Mouse (Mus musculus) hindbrain, embryonic 14.5 days (tissue): ENCODE measurements around the gene Tspear. TPM values are rescaled to one million over a fixed set of nuclear protein-coding genes. Genes with fewer than 3 reads are reported as not detected.
A peak's percentile ranks its signal among the peaks of the same experiment; 100 is the strongest.
"Not testable (repeated sequence)": the region's sequence is repeated elsewhere in the genome, so short reads cannot be mapped to it uniquely, and the experiment has no call there.

Source experiments
- ATAC-seq: fragments of 200-750 bp; cut with Nextera tagmentation; 2 replicates; pipeline ENCODE4 v1.8.0; 2017; ENCODE audit warnings: moderate number of reproducible peaks, mild to moderate bottlenecking, moderate TSS enrichment, moderate library complexity; ENCODE audit not compliant: low FRiP score
- DNase-seq: peaks from one replicate; pipeline ENCODE4 v3.0.0-alpha.2; 2015; ENCODE audit warnings: low spot score
- H3K27ac ChIP-seq: fragments of 300-500 bp; sonication (generic); 2 replicates; pipeline ENCODE4 v1.5.1; 2014; ENCODE audit warnings: mild to moderate bottlenecking, moderate library complexity
- H3K27me3 ChIP-seq: fragments of 300-500 bp; sonication (generic); 2 replicates; pipeline ENCODE4 v1.6.1; 2014; ENCODE audit warnings: mild to moderate bottlenecking, low read length, mixed read lengths; ENCODE audit not compliant: control insufficient read depth, insufficient read depth
- H3K36me3 ChIP-seq: fragments of 300-500 bp; sonication (generic); replicated peaks from 2 replicates; pipeline ENCODE4 v1.6.1; 2014; ENCODE audit not compliant: control insufficient read depth, insufficient read depth
- H3K4me1 ChIP-seq: fragments of 300-500 bp; sonication (generic); replicated peaks from 2 replicates; pipeline ENCODE4 v1.6.1; 2014; ENCODE audit warnings: antibody characterized with exemption, low read length, mixed read lengths; ENCODE audit not compliant: control insufficient read depth, insufficient read depth
- H3K4me2 ChIP-seq: fragments of 300-500 bp; sonication (generic); replicated peaks from 2 replicates; pipeline ENCODE4 v1.6.1; 2014; ENCODE audit warnings: mild to moderate bottlenecking, moderate library complexity
- H3K4me3 ChIP-seq: fragments of 300-500 bp; sonication (generic); replicated peaks from 2 replicates; pipeline ENCODE4 v1.5.1; 2014; ENCODE audit warnings: mild to moderate bottlenecking, low read length
- H3K9ac ChIP-seq: fragments of 300-500 bp; sonication (generic); 2 replicates; pipeline ENCODE4 v1.6.1; 2014
- H3K9me3 ChIP-seq: fragments of 300-500 bp; sonication (generic); 2 replicates; pipeline ENCODE4 v1.6.1; 2016; ENCODE audit warnings: low read length; ENCODE audit not compliant: control insufficient read depth
- WGBS: fragments of 180-500 bp; shearing (Covaris S2); extraction: QIAGEN DNeasy Blood & Tissue Kit; methylation state at CpG from one replicate; pipeline ENCODE4 v1.1.7; 2014; 5-methylcytosine and 5-hydroxymethylcytosine counted together
- polyA plus RNA-seq: library from polyadenylated mRNA; unstranded; fragments of >200 nt; fragmentation: Nextera tagmentation; extraction: Ambion mirVana; gene quantifications from 2 replicates; pipeline ENCODE4 v1.2.1, GENCODE M21; 2014

Gene Tspear
- polyA plus RNA-seq, 1 experiment from 2014 or later: 1.2 TPM

GRCm38 (mm10) chr10:77798164-77798920 is 112.0 kb downstream of the Tspear start:
- not testable (repeated sequence) for H3K36me3 ChIP-seq, H3K27ac ChIP-seq, DNase-seq, H3K27me3 ChIP-seq, H3K9me3 ChIP-seq, H3K4me1 ChIP-seq, H3K4me3 ChIP-seq, H3K4me2 ChIP-seq, ATAC-seq, H3K9ac ChIP-seq
- WGBS: 30% methylated on average over 3 of the region's 3 CpGs

DNA sequence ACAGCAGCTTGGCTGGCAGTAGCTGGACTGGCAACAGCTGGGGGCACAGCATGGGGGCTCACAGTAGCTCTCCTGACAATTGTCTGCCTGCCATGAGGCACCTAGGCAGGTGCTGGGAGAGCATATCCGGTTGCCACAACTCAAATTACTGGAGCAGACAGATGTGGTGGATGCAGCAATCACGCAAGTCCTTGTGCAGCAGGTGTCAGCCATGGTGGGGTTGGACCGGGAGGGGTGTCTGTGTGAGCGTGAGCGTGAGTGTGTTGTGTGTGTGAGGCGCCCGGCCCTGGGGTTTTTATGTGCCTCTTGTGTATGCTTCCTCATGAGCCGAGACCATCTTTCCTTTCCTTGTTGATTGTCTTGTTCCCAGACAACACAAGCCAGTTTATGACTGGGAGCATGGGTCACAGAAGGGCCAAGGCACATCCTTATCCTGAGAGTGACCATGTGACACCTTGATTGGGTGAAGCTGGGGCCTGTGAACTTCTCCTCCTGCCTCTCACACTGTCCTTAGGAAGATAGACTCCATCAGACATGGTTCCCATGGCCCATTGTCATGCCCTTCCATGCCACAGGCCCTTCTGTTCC is 112.6 kb downstream of the Tspear start, which contains the start of gene Gm19668:
Gene Gm19668, minus strand, starts transcription at position 213 of the 588 bp plus-strand sequence.
- H3K4me2 ChIP-seq: no peak within 1 kb of the TSS
- no peak within 1 kb of the TSS for H3K9ac ChIP-seq
- no peaks in the 10 kb centered on the region for H3K4me1 ChIP-seq
- no peak within 1 kb of the TSS for H3K4me3 ChIP-seq
- no peaks in the 10 kb centered on the region for H3K9me3 ChIP-seq
- no peak within 1 kb of the TSS for H3K27ac ChIP-seq
- no peaks in the 10 kb centered on the region for H3K27me3 ChIP-seq
- DNase-seq (no peak), ATAC-seq (no peak)
- 59% methylated on average over 8 of the region's 8 CpGs for WGBS
- H3K36me3 ChIP-seq: no peaks in the 10 kb centered on the region

DNA sequence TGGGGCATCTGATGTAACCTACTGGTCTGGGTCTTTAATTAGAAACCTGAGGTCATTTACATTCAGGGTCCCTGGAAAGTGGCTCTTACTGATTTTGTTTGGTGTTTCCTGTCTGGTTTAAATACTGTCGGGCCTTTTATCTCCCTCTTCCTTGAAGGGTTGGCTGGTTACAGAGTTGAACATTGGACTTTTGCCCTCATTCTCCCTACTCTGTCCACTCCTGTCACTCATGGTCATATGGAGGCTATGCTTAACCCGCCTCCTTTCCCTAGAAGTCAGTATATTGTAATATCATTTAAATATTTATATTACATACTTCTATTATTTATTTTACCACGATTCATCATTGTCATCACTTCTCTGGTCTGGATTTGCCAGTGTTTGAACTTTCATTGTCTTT is 117.7 kb downstream of the Tspear start:
- H3K27me3 ChIP-seq: no peaks in the 10 kb centered on the region
- no peak overlapping the region for H3K4me2 ChIP-seq
- DNase-seq (no peak), ATAC-seq (no peak)
- H3K9me3 ChIP-seq: no peaks in the 10 kb centered on the region
- H3K9ac ChIP-seq: no peak overlapping the region
- no peaks in the 10 kb centered on the region for H3K4me1 ChIP-seq
- H3K4me3 ChIP-seq: no peak overlapping the region
- no peak overlapping the region for H3K27ac ChIP-seq
- H3K36me3 ChIP-seq: no peaks in the 10 kb centered on the region
- WGBS: 88% methylated on average over 3 of the region's 3 CpGs

DNA sequence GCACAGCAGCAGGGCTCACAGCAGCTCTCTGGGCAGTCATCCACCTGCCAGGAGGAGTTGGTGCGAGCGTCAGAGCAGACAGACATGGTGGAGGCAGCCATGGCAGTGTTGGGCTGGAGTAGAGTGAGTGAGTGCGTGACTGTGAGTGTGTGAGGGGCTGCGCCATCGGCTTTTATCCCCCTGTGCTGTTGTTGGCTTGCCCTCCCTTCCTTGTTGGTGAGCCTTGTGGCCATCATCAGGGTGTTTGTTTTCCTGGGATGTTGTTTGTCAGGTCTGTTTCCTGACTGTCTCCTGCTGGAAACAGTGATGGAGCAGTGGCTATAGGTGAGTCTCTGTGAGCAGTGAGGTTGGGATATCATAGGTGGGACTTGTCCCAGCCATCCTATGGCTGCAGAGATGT is 125.4 kb downstream of the Tspear start, which contains the start of gene Gm9507:
Gene Gm9507, minus strand, starts transcription at position 101 of the 400 bp plus-strand sequence.
- H3K9me3 ChIP-seq: no peaks in the 10 kb centered on the region
- no peaks in the 10 kb centered on the region for H3K4me1 ChIP-seq
- no peak for DNase-seq
- H3K27me3 ChIP-seq: no peaks in the 10 kb centered on the region
- no peak within 1 kb of the TSS for H3K4me2 ChIP-seq
- no peak within 1 kb of the TSS for H3K27ac ChIP-seq
- H3K36me3 ChIP-seq: no peaks in the 10 kb centered on the region
- 70% methylated on average over 5 of the region's 5 CpGs for WGBS
- no peak for ATAC-seq
- no peak within 1 kb of the TSS for H3K9ac ChIP-seq
- no peak within 1 kb of the TSS for H3K4me3 ChIP-seq

- H3K4me3 ChIP-seq: no peak within 1 kb of the TSS
- no peak for ATAC-seq
- no peak within 1 kb of the TSS for H3K27ac ChIP-seq
- no peaks in the 10 kb centered on the region for H3K36me3 ChIP-seq
- H3K9me3 ChIP-seq: no peaks in the 10 kb centered on the region
- no peaks in the 10 kb centered on the region for H3K27me3 ChIP-seq
- 53% methylated on average over 4 of the region's 4 CpGs for WGBS
- H3K9ac ChIP-seq: no peak within 1 kb of the TSS
- H3K4me2 ChIP-seq: no peak within 1 kb of the TSS
- DNase-seq: no peak
- H3K4me1 ChIP-seq: no peaks in the 10 kb centered on the region
Observed at GRCm38 (mm10) chr10:77814382-77814781, 128.0 kb downstream of the Tspear start, which contains the start of gene Gm2696. Gene Gm2696, plus strand, starts transcription at chr10:77814682.

DNA sequence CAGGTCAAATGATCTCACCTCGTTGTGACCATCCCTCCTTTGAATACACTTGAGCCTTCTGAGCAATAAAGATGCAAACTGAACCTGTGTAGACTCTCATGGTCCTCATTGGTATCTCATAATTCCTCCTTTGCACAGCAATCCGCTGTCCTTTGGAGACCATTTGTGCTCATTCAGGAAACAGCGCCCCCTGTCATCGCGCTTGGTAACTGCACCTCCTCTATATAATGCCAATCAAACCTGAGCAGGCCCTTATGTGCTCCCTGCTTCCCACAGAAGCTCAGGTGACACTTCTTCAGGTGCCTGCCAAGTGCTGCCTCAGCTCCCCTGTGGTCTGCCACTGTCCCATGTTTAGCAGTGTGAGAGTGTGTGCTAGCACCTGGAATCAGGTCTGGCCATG is 129.1 kb downstream of the Tspear start:
- WGBS: 25% methylated on average over 5 of the region's 5 CpGs
- no peak overlapping the region for H3K9ac ChIP-seq
- no peak overlapping the region for H3K4me2 ChIP-seq
- no peaks in the 10 kb centered on the region for H3K9me3 ChIP-seq
- no peak overlapping the region for H3K27ac ChIP-seq
- H3K4me1 ChIP-seq: no peaks in the 10 kb centered on the region
- DNase-seq: peak; percentile 34
- H3K4me3 ChIP-seq: no peak overlapping the region
- no peak for ATAC-seq
- no peaks in the 10 kb centered on the region for H3K27me3 ChIP-seq
- H3K36me3 ChIP-seq: no peaks in the 10 kb centered on the region

DNA sequence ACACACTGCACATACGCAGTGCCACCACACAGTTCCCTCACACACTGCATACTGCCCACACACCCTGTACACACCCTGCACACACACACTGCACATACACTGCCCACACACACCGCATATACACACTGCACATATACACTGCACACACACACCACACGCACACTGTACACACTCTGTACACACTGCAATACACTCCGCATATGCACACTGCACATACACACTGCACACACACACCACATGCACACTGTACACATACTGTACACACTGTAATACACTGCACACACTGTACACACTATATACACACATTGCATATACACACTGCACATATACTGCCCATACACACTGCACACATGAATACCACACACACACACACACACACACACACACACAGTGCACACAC is 132.2 kb downstream of the Tspear start:
- DNase-seq (no peak), ATAC-seq (no peak)
- H3K9ac ChIP-seq: no peak overlapping the region
- no peak overlapping the region for H3K4me3 ChIP-seq
- H3K36me3 ChIP-seq: no peaks in the 10 kb centered on the region
- no peak overlapping the region for H3K27ac ChIP-seq
- 0 out of 2 replicates have a peak, but pooled peaks cover 5% of the 10 kb centered on the region for H3K9me3 ChIP-seq
- WGBS: 100% methylated on average over 4 of the region's 4 CpGs
- H3K27me3 ChIP-seq: no peaks in the 10 kb centered on the region
- H3K4me1 ChIP-seq: no peaks in the 10 kb centered on the region
- no peak overlapping the region for H3K4me2 ChIP-seq

DNA sequence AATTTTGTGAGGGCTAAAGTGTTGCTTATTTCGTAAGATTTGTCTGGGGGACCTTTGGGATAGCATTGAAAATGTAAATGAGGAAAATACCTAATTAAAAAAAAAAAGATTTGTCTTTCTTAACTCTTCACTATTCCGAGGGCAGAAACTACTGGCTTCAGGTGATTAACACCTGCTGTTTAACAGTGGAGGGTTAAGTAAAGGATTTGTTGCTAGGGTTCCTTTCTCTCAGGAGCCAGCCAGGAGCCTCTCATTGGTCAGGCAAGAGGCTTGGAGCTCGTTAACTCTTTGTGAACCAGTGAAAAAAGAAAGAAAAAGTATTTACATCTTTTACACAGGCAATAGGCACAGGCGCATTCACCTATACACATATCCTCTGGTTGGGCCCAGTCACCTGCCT is 132.8 kb downstream of the Tspear start:
- H3K4me2 ChIP-seq: no peak overlapping the region
- ATAC-seq: no peak
- WGBS: 45% methylated on average over 4 of the region's 4 CpGs

DNA sequence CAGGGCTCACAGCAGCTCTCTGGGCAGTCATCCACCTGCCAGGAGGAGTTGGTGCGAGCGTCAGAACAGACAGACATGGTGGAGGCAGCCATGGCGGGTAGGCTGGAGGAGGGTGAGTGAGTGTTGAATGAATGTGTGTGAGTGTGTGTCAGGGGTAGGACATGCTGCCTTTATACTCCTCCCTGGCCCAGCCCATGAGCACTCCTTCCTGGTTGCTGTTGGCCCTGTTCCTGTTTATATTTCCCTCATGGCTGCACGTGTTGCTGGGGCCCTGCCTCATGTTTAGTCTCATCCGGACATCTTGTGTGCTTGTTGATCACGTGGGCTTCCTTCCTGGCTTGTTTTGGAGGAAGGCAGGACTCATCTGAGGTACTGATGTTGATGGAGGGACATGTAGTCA is 140.6 kb downstream of the Tspear start, which contains the start of gene Krtap10-4:
Gene Krtap10-4, minus strand, starts transcription at position 145 of the 400 bp plus-strand sequence.
- Histone ChIP-seq H3K36me3 (no peaks in the 10 kb centered on the region), H3K4me3 (no peak within 1 kb of the TSS), H3K4me1 (no peaks in the 10 kb centered on the region), H3K4me2 (no peak within 1 kb of the TSS), H3K27ac (no peak within 1 kb of the TSS), H3K9ac (no peak within 1 kb of the TSS), H3K27me3 (no peaks in the 10 kb centered on the region), H3K9me3 (0 out of 2 replicates have a peak, but pooled peaks cover 5% of the 10 kb centered on the region)
- DNase-seq: no peak
- WGBS: 79% methylated on average over 6 of the region's 6 CpGs
- no peak for ATAC-seq

More for the DNA sequence above, 132.8 kb downstream of the Tspear start:
- 0 out of 2 replicates have a peak, but pooled peaks cover 5% of the 10 kb centered on the region for H3K9me3 ChIP-seq
- no peak overlapping the region for H3K4me3 ChIP-seq
- H3K9ac ChIP-seq: no peak overlapping the region
- no peaks in the 10 kb centered on the region for H3K4me1 ChIP-seq
- H3K27ac ChIP-seq: no peak overlapping the region
- no peaks in the 10 kb centered on the region for H3K36me3 ChIP-seq
- no peak for DNase-seq
- no peaks in the 10 kb centered on the region for H3K27me3 ChIP-seq
